Mouse (Mus musculus) adrenal gland, postnatal 10 days (tissue): ENCODE measurements around the gene Wdr31. TPM values are rescaled to one million over a fixed set of nuclear protein-coding genes. Genes with fewer than 3 reads are reported as not detected.
"Not testable (repeated sequence)": the region's sequence is repeated elsewhere in the genome, so short reads cannot be mapped to it uniquely, and the experiment has no call there.

Experiments
- DNase-seq: peaks from one replicate; pipeline ENCODE4 v3.0.0; 2021; ENCODE audit warnings: mixed read lengths
- total RNA-seq, 2 experiments: library from RNA; stranded (reverse); gene quantifications; 2 replicates each; pipeline ENCODE4 v1.2.3; 2021

The Wdr31 gene
- total RNA-seq, 2 experiments from 2014 or later, result 2.4 to 3.7 TPM

DNA sequence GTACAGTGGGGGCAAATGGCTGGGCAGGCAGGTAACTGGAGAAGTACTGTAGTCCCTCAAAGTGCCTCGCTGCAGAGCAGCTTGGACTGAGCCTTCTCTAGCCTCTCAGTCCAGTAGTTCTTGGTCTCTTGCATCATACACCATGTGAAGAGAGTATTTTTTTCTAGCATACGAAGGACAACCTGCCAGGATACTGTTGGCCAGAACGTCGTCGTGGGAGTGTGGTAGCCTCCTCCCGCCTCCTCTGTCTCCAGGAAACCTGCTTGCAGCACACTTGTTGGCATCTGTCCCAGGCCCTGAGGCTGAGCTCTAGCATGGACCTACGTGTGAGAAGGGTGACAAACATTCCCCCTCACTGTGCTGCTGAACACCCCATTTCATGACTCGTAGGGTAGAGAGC lies 26.1 kb upstream of the Wdr31 start:
- DNase-seq, result peak; percentile 84

DNA sequence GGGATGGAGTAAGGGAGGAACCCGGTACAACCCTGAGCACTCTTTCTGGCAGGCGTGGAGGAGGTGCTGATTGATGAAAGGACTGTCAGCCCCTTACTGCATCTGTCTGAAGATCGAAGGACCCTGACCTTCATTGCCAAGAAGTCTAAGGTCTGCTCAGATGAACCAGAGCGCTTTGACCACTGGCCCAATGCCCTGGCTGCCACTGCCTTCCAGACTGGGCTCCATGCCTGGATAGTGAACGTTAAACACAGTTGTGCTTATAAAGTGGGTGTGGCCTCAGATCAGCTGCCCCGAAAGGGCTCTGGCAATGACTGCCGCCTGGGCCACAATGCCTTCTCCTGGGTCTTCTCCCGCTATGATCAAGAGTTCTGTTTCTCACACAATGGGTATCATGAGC lies 25.2 kb upstream of the Wdr31 start:
- DNase-seq, result peak; percentile 78

DNA sequence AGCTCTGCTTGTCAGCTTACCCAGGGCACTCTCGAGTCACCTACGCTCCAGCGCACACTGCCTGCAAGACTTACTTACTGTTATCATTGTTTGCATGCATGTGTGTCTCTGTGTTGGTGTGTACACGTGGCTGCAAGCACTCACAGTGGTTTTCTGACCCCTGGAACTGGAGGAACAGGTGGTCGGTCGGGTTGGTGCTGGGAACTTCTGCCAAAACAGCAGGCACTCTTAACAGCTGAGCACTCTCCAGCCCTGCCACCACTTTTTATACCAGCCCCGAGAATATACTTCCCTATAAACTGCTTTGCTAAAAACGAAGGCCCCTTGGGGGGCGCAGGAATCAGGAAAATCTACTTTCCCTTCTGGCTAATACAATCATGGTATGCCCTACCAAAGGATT lies 23.5 kb upstream of the Wdr31 start:
- DNase-seq, result no peak

- DNase-seq, result no peak
Observed at GRCm38 (mm10) chr4:62492682-62493081, 22.0 kb upstream of the Wdr31 start.

- no peak for DNase-seq
Observed at GRCm38 (mm10) chr4:62487914-62488313, 17.2 kb upstream of the Wdr31 start.

- DNase-seq, result no peak
Observed at GRCm38 (mm10) chr4:62487172-62487571, 16.5 kb upstream of the Wdr31 start.

- no peak for DNase-seq
Observed at GRCm38 (mm10) chr4:62486162-62486696, 15.5 kb upstream of the Wdr31 start.

GRCm38 (mm10) chr4:62485450-62486161 lies 14.9 kb upstream of the Wdr31 start:
- no peak for DNase-seq

GRCm38 (mm10) chr4:62484928-62485327 lies 14.2 kb upstream of the Wdr31 start:
- no peak for DNase-seq

DNA sequence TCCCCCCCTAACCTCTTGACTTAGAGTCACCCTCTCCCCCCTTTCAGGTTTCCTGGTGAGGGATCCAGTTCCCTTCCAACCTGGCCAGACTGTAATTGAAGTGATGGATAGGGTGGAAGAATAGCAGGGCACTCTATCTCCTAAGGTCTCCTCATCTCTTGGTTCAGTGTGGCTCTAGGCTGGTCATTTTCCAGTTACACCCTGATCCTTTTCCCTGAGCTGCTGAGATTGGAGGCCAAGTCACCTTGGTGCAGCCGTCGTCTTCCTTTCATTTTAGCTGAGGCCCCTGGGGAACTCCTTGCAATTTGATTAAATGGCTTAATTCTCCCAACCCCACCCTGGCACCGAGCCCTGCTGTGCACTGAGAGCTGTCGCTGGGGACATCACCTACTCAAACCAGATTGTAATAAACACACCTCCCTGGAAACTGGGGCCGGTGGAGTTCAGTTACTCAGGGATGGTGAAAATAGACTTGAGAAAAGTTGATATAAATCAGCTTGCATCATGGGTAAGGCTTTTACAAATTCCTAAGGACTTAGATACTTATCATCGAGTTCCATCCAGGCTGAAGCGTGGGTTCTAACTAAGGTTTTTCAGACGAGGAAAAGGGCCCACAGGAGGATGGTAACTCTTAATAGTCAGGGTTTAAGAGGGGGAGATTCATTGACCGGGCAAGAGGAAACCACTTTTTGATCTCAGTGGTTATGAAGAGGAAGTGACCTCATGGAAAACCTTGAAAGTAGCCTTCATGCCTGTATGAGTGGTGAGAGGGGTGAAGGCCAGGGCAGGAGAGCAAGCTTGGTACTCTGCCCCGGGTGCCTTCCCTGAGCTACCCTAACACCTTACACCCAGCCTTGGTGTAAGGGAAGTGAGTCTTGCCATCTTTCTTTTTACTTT lies 10.3 kb upstream of the Wdr31 start:
- peak; percentile 37 for DNase-seq

GRCm38 (mm10) chr4:62479937-62480708 lies 9.4 kb upstream of the Wdr31 start, which contains the start of gene Bspry:
TSS of gene Bspry (plus strand) at chr4:62480053.
- DNase-seq, result peak; percentile 54

- not testable (repeated sequence) for DNase-seq
Observed at GRCm38 (mm10) chr4:62479593-62479936, 8.9 kb upstream of the Wdr31 start.

GRCm38 (mm10) chr4:62477542-62478244 lies 7.0 kb upstream of the Wdr31 start:
- DNase-seq, result no peak

GRCm38 (mm10) chr4:62475793-62476192 lies 5.1 kb upstream of the Wdr31 start:
- DNase-seq, result no peak

DNA sequence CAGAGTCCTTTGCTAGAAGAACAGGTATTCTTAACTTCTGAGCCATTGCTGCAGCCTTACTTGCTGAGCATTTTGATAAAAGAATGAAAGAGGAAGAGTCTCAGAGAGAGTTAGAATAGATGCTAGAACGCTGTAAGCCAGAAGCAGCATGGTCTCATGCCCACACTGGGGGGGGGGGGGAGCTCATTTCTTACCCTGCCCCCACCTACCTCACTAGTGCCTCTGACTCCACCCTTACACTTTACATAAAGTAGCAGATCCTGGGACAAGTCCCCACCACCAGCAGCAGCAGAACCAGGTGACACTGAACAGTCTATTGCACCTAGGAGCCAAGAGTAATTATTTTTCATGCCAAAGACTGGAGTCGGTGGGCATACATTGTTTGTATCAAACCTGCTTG lies 4.4 kb upstream of the Wdr31 start:
- DNase-seq, result no peak

DNA sequence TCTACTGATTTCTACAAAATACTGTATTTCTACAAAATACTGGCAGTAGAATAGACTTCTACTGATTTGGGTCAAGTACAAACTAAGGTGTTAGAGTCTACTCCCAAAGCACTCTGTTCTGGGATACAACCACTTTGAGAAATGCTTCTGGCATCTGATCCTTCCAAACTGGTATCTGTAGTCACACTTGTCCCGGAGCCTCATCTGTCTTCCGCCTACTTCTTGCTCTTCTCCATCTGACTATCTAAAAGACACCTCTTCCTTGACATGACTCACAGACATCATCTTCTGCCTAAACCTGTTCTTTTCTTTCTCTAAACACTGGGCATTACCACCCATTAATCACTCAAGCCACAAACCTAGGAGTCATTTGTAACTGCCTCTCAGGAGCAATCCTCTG lies 1.4 kb upstream of the Wdr31 start:
- no peak for DNase-seq

DNA sequence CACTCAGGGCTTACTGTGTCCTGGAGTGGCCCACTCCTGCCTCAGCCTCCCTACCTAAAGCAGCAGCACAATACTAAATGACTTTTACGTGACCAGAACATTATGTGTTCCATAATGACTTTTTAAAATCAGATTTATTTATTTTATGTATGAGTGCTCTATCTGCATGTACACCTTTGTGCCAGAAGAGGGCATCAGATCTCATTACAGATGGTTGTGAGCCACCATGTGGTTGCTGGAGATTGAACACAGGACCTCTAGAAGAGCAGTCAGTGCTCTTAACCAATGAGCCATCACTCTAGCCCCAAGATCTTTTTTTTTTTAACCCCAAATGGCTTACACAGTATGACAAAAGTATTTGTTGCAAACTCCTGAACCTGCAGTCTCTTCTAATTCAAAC lies 2.5 kb downstream of the Wdr31 start:
- DNase-seq, result no peak

- no peak for DNase-seq
Observed at GRCm38 (mm10) chr4:62463124-62463523, 7.6 kb downstream of the Wdr31 start.

- no peak for DNase-seq
Observed at GRCm38 (mm10) chr4:62460348-62460747, 10.3 kb downstream of the Wdr31 start.

- DNase-seq, result no peak
Observed at GRCm38 (mm10) chr4:62459081-62459480, 11.6 kb downstream of the Wdr31 start.

DNA sequence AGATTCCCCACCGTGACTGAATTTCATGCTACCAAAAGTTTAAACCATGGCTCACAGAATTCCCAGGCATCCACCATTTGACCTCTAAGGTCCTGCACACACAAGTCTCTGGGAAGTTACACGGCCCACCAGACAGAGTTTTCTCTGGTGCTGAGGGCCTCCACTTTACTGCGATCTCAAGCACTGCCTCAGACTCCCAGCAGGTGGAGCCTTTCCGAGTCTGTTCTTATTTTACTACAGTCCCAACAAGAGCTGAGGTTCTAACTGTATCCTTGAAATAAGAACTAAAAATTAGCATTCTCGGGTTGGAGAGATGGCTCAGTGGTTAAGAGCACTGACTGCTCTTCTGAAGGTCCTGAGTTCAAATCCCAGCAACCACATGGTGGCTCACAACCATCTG lies 15.7 kb downstream of the Wdr31 start:
- peak; percentile 56 for DNase-seq

DNA sequence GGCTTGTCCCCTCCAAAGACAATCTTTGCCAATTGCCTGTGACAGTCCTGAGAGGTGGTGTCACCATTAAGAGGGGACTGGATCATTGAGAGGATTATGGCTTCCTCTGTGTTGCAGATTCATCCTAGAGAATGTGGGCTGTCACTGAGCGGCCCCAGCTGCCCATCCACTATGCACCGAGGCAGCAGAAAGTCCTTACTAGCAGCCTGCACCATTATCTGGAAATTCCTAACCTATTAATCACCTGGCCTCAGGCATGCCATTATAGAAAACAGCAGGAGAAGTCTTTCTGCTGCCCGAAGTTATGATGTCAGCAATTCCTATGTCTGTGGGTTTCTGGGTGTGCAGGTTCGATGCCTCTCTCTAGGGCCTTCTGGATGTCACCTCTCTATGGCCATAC lies 29.7 kb downstream of the Wdr31 start:
- DNase-seq, result no peak
